Mouse (Mus musculus): ENCODE results near the gene Krt7. TPM values are rescaled to one million over a fixed set of nuclear protein-coding genes. Genes with fewer than 3 reads are reported as not detected.

Krt7 gene
- polyA plus RNA-seq, 1 experiment from 2014 or later = 131 TPM

MicroRNAs encoded within 50 kb of the gene (microRNA counts, 519-probe panel; counts per million panel counts)
- microRNA mmu-miR-1941-3p = 2,111 counts per million, percentile 27 among the panel's probes with 10 or more counts
- not detected for microRNA mmu-miR-1941-5p

Small RNAs within 50 kb of the gene (microRNA-seq; reads per million reads assigned to microRNA genes)
- gene Mir1941 = 3.6 reads per million, percentile 8 among the genes with 10 or more reads in this experiment

Other genes with a start within 250 kb of the Krt7 start
- gene Acvr1b, start 237.0 kb upstream of the Krt7 start, polyA plus RNA-seq (2014; fragmentation: Nextera tagmentation; extraction: Ambion mirVana) = 11.5 and 14.5 TPM in 2 replicates
- gene Grasp, start 186.9 kb upstream of the Krt7 start, polyA plus RNA-seq (2014; fragmentation: Nextera tagmentation; extraction: Ambion mirVana) = 6.4 and 7.2 TPM in 2 replicates
- gene Nr4a1, start 156.8 kb upstream of the Krt7 start, polyA plus RNA-seq (2014; fragmentation: Nextera tagmentation; extraction: Ambion mirVana) = 10.1 and 12.1 TPM in 2 replicates
- gene Atg101, start 126.8 kb upstream of the Krt7 start, polyA plus RNA-seq (2014; fragmentation: Nextera tagmentation; extraction: Ambion mirVana) = 63.5 and 64.1 TPM in 2 replicates
- gene 6030408B16Rik, start 117.8 kb upstream of the Krt7 start, polyA plus RNA-seq (2014; fragmentation: Nextera tagmentation; extraction: Ambion mirVana) = 20.1 and 25.0 TPM in 2 replicates
- gene Krt80, start 40.9 kb upstream of the Krt7 start, polyA plus RNA-seq (2014; fragmentation: Nextera tagmentation; extraction: Ambion mirVana) = 2.4 and 4.0 TPM in 2 replicates
- 0.10 and 0.11 TPM in 2 replicates for gene Krt87, start 27.8 kb downstream of the Krt7 start, polyA plus RNA-seq (2014; fragmentation: Nextera tagmentation; extraction: Ambion mirVana)
- gene Krt88, start 36.7 kb downstream of the Krt7 start, polyA plus RNA-seq (2014; fragmentation: Nextera tagmentation; extraction: Ambion mirVana) = not detected in 2 replicates
- gene Krt81, start 52.7 kb downstream of the Krt7 start, polyA plus RNA-seq (2014; fragmentation: Nextera tagmentation; extraction: Ambion mirVana) = not detected in 2 replicates
- not detected in 2 replicates for gene Krt86, start 62.4 kb downstream of the Krt7 start, polyA plus RNA-seq (2014; fragmentation: Nextera tagmentation; extraction: Ambion mirVana)
- not detected in 2 replicates for gene Krt83, start 80.5 kb downstream of the Krt7 start, polyA plus RNA-seq (2014; fragmentation: Nextera tagmentation; extraction: Ambion mirVana)
- not detected in 2 replicates for gene Gm49425, start 106.2 kb downstream of the Krt7 start, polyA plus RNA-seq (2014; fragmentation: Nextera tagmentation; extraction: Ambion mirVana)
- not detected in 2 replicates for gene Krt84, start 121.8 kb downstream of the Krt7 start, polyA plus RNA-seq (2014; fragmentation: Nextera tagmentation; extraction: Ambion mirVana)
- not detected in 2 replicates for gene Krt82, start 139.6 kb downstream of the Krt7 start, polyA plus RNA-seq (2014; fragmentation: Nextera tagmentation; extraction: Ambion mirVana)
- 0.22 TPM in 1 of 2 replicates, not detected in the other for gene Krt90, start 151.9 kb downstream of the Krt7 start, polyA plus RNA-seq (2014; fragmentation: Nextera tagmentation; extraction: Ambion mirVana)
- gene Krt75, start 162.9 kb downstream of the Krt7 start, polyA plus RNA-seq (2014; fragmentation: Nextera tagmentation; extraction: Ambion mirVana) = 0.45 and 0.52 TPM in 2 replicates
- not detected in 2 replicates for gene Gm5414, start 217.1 kb downstream of the Krt7 start, polyA plus RNA-seq (2014; fragmentation: Nextera tagmentation; extraction: Ambion mirVana)
- gene Gm5478, start 236.3 kb downstream of the Krt7 start, polyA plus RNA-seq (2014; fragmentation: Nextera tagmentation; extraction: Ambion mirVana) = not detected in 2 replicates